In the genomic region with DNA sequence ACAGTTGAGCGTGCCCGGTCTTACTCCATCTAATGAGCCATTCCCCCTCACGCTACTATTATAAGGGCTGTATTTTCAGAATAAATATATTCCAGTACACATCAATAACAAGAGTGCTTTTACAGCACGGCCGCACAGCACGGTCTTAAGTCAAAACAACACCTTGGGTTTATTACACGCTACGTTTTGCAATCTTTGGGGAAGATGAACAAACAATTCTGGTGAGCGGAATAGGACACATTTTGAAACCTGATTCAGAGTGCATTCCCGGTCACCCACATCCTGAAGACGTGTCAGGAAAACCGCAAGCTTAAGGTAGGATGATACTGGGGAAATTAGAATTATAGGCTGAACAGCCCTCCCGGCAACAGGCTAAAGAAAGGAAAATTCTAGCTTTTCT, we compare ENCODE assay signal across 28 mouse cellular contexts. TPM values are rescaled to one million over a fixed set of nuclear protein-coding genes. Genes with fewer than 3 reads are reported as not detected.
DNase-seq lines count a peak whose midpoint lies in the region; ATAC-seq and TF ChIP-seq lines count a peak whose summit lies in the region.
"Had no signal": no experiment of that assay in that cellular context is flagged by ENCODE, and none has a peak within 500 bp of the region (broad histone marks: within the 10 kb centered on the region; RNA-seq: fewer than 3 reads in every experiment).

No protein-coding gene starts in this region.

- WGBS in liver, adult 2 months: 43% methylated on average over 13 of the region's 13 CpGs
- 83% methylated on average over 13 of the region's 13 CpGs for WGBS in liver, embryonic 12.5 days (ENCODE audit: insufficient replicate concordance)
- 81% methylated on average over 13 of the region's 13 CpGs for WGBS in lung, postnatal 0 days

- no peak overlapping the region; the same call in 1 of the 2 replicates for H3K9ac ChIP-seq in liver, adult 2 months (ENCODE audit: low read depth, low read length)
- H3K9ac ChIP-seq in liver, embryonic 12.5 days: no peak overlapping the region
- H3K9ac ChIP-seq in lung, postnatal 0 days (replicated peaks; ENCODE audit: low read depth): no peak overlapping the region
- H3K9ac ChIP-seq: embryonic facial prominence, embryonic 13.5 days; embryonic facial prominence, embryonic 15.5 days; forebrain, embryonic 13.5 days; forebrain, embryonic 15.5 days; forebrain, postnatal 0 days had no signal

- TF ChIP-seq EP300 in lung, postnatal 0 days (IDR thresholded peaks at IDR 0.05): no peak

- H3K4me1 ChIP-seq in liver, adult 2 months (ENCODE audit: control insufficient read depth, insufficient read depth, low read length): peaks cover 37% of the 10 kb centered on the region
- peaks cover 21% of the 10 kb centered on the region for H3K4me1 ChIP-seq in liver, embryonic 12.5 days
- H3K4me1 ChIP-seq in lung, postnatal 0 days (ENCODE audit: insufficient read depth, low read depth, low read length): no peaks in the 10 kb centered on the region; the same call in 1 of the 2 replicates
- H3K4me1 ChIP-seq: forebrain, embryonic 13.5 days; forebrain, embryonic 15.5 days had no signal

- peaks cover 3% of the 10 kb centered on the region; the same call in 1 of the 2 replicates for H3K36me3 ChIP-seq in liver, adult 2 months (ENCODE audit: control insufficient read depth, insufficient read depth, low read length)
- no peaks in the 10 kb centered on the region for H3K36me3 ChIP-seq in liver, embryonic 12.5 days
- no peaks in the 10 kb centered on the region for H3K36me3 ChIP-seq in lung, postnatal 0 days (ENCODE audit: insufficient read depth, low read length)
- H3K36me3 ChIP-seq: embryonic facial prominence, embryonic 13.5 days; embryonic facial prominence, embryonic 15.5 days; forebrain, embryonic 15.5 days; G1E had no signal

- peak; percentile 24 for DNase-seq in heart, adult 11 months
- no peak for DNase-seq in heart, postnatal 10 days
- peak; percentile 95 for DNase-seq in liver, adult 2 months (ENCODE audit: extremely low read depth, low read depth, low spot score)
- DNase-seq in lung, postnatal 0 days (ENCODE audit: low spot score): peak; percentile 28
- no peak for DNase-seq in lung, adult 18-20 months
- DNase-seq: adrenal gland, adult 8-10 months; adrenal gland, postnatal 25 days; B cell, adult 2 months; cerebellum, adult 11 months; cerebellum, adult 18-20 months; cerebellum, adult 8-10 months; cerebellum, adult 9-11 months; cerebellum, postnatal 14 days; cerebellum, postnatal 36 days; embryo, embryonic 11 days; forebrain, postnatal 0 days had no signal

- H3K4me2 ChIP-seq in liver, embryonic 12.5 days: no peak overlapping the region
- no peak overlapping the region for H3K4me2 ChIP-seq in lung, postnatal 0 days (replicated peaks; ENCODE audit: low read depth, low read length)
- H3K4me2 ChIP-seq: embryonic facial prominence, embryonic 13.5 days; embryonic facial prominence, embryonic 15.5 days; forebrain, embryonic 13.5 days; forebrain, embryonic 15.5 days had no signal

- no peaks in the 10 kb centered on the region for H3K9me3 ChIP-seq in liver, embryonic 12.5 days (replicated peaks)
- H3K9me3 ChIP-seq in lung, postnatal 0 days (ENCODE audit: low read length): no peaks in the 10 kb centered on the region
- H3K9me3 ChIP-seq: embryonic facial prominence, embryonic 13.5 days; embryonic facial prominence, embryonic 15.5 days; forebrain, embryonic 13.5 days; forebrain, embryonic 15.5 days had no signal

- H3K27me3 ChIP-seq in liver, adult 2 months (ENCODE audit: control insufficient read depth, insufficient read depth, low read length): no peaks in the 10 kb centered on the region
- no peaks in the 10 kb centered on the region for H3K27me3 ChIP-seq in liver, embryonic 12.5 days (replicated peaks)
- H3K27me3 ChIP-seq in lung, postnatal 0 days (replicated peaks; ENCODE audit: insufficient read depth, low read length): no peaks in the 10 kb centered on the region
- H3K27me3 ChIP-seq: CH12.LX; embryonic facial prominence, embryonic 13.5 days; embryonic facial prominence, embryonic 15.5 days; forebrain, embryonic 13.5 days; forebrain, embryonic 15.5 days; Patski had no signal

- TF ChIP-seq POLR2A in liver, adult 2 months (IDR thresholded peaks at IDR 0.05; ENCODE audit: extremely low read depth, insufficient read depth, low read length): no peak

- no peak for TF ChIP-seq CTCF in liver, adult 2 months (IDR thresholded peaks at IDR 0.05; ENCODE audit: low read depth, low read length)
- no peak for TF ChIP-seq CTCF in lung, postnatal 0 days (IDR thresholded peaks at IDR 0.05)

- peak overlapping the region; percentile 20; the same call in 1 of the 2 replicates for H3K4me3 ChIP-seq in liver, adult 2 months (ENCODE audit: insufficient read depth, low read depth, low read length)
- H3K4me3 ChIP-seq in liver, embryonic 12.5 days: no peak overlapping the region
- no peak overlapping the region for H3K4me3 ChIP-seq in lung, postnatal 0 days (ENCODE audit: low read depth, low read length)
- H3K4me3 ChIP-seq: embryonic facial prominence, embryonic 13.5 days; embryonic facial prominence, embryonic 15.5 days; erythroblast, embryonic 14.5 days; forebrain, embryonic 13.5 days; forebrain, embryonic 15.5 days had no signal

- peak overlapping the region; percentile 88 for H3K27ac ChIP-seq in liver, adult 2 months (replicated peaks; ENCODE audit: insufficient read depth, low read depth, low read length)
- no peak overlapping the region for H3K27ac ChIP-seq in liver, embryonic 12.5 days
- no peak overlapping the region for H3K27ac ChIP-seq in lung, postnatal 0 days (ENCODE audit: low read length)
- H3K27ac ChIP-seq: embryonic facial prominence, embryonic 13.5 days; embryonic facial prominence, embryonic 15.5 days; forebrain, embryonic 13.5 days; forebrain, embryonic 15.5 days had no signal

- intact Hi-C loops in heart, postnatal 10 days (cut with DNase I): no loop called here

- ATAC-seq in liver, embryonic 12.5 days: no peak
- ATAC-seq in lung, postnatal 0 days: no peak
- ATAC-seq: activated CD4-positive, CD25-positive, alpha-beta regulatory T cell, adult 4 months; CD4-positive, CD25-positive, alpha-beta regulatory T cell, adult 4 months; forebrain, embryonic 13.5 days; forebrain, embryonic 15.5 days; forebrain, postnatal 0 days; Patski had no signal

- H3K79me2 ChIP-seq in liver, adult 2 months (ENCODE audit: control insufficient read depth, insufficient read depth, low read length): peaks cover 2% of the 10 kb centered on the region; the same call in 1 of the 2 replicates

RNA-seq across cellular contexts. Expression of gene Slc38a4, which starts 11.8 kb away (rescaled TPM):
- 10 to 100 TPM; 61.5 to 61.8 TPM for total RNA-seq in heart, postnatal 10 days (2021)
- total RNA-seq in liver, adult 2 months (2014; rRNA removed): 1,197 and 1,621 TPM in 2 replicates
- polyA plus RNA-seq in liver, adult 2 months (2012; rRNA removed): 659 and 663 TPM in 2 replicates
- polyA plus RNA-seq in liver, embryonic 12.5 days (2016; fragmentation: Nextera tagmentation; extraction: Ambion mirVana): 43.1 and 45.1 TPM in 2 replicates
- 15.6 and 23.9 TPM in 2 replicates for polyA plus RNA-seq in lung, postnatal 0 days (2015; fragmentation: Nextera tagmentation; extraction: Ambion mirVana)
- total RNA-seq: common myeloid progenitor, adult 5-6 weeks had no signal
- polyA plus RNA-seq: activated CD4-positive, CD25-positive, alpha-beta regulatory T cell, adult 4 months; CD4-positive, CD25-positive, alpha-beta regulatory T cell, adult 4 months; G1E had no signal

Comparison
In these comparisons a context has a peak if more than half of its experiments do, and no peak if none do; other contexts are left out.
1. DNase-seq: peak in heart, adult 11 months (single experiment), liver, adult 2 months (single experiment) and lung, postnatal 0 days (single experiment); none in heart, postnatal 10 days (0 of 2) and lung, adult 18-20 months (0 of 2).
2. RNA of gene Slc38a4, which starts 11.8 kb away (polyA plus RNA-seq): 659 to 663 TPM in liver, adult 2 months; 43.1 to 45.1 TPM in liver, embryonic 12.5 days and 15.6 to 23.9 TPM in lung, postnatal 0 days; every median in the first group is over 10 times any median in the second.